Mouse (Mus musculus) myocyte (in vitro differentiated cells): Measurements from ENCODE around the gene Napsa.

ENCODE experiments used
- MYOD1 ChIP-seq, 3 experiments: IDR thresholded peaks; one replicate each; pipeline ENCODE4 v1.6.1; 2011; ENCODE audit warnings: control low read depth in 2 of 3, low read depth in 2 of 3, mild to moderate bottlenecking in 2 of 3, moderate library complexity in 1 of 3; ENCODE audit not compliant: insufficient read length in 2 of 3, control insufficient read depth in 1 of 3
- POLR2A ChIP-seq: IDR thresholded peaks from one replicate; pipeline ENCODE4 v1.6.1; 2011; ENCODE audit warnings: low read depth, mild to moderate bottlenecking, control low read depth, moderate library complexity; ENCODE audit not compliant: insufficient read length
- TCF12 ChIP-seq: IDR thresholded peaks from one replicate; pipeline ENCODE4 v1.6.1; 2011; ENCODE audit warnings: mild to moderate bottlenecking, control low read depth; ENCODE audit not compliant: poor library complexity, insufficient read depth, severe bottlenecking
- USF1 ChIP-seq: IDR thresholded peaks from one replicate; pipeline ENCODE4 v1.6.1; 2011; ENCODE audit warnings: low read depth, mild to moderate bottlenecking, control low read depth, moderate library complexity

- TF ChIP-seq POLR2A, result no peak
- no peak for TF ChIP-seq TCF12
- no peak for TF ChIP-seq MYOD1 (IDR thresholded peaks at IDR 0.05; ENCODE audit: control insufficient read depth in 1 of 3, insufficient read length in 2 of 3, low read depth in 2 of 3)
- no peak for TF ChIP-seq USF1
Measured at GRCm38 (mm10) chr7:44552141-44552908, 19.9 kb upstream of the Napsa start.
